Mouse (Mus musculus): ENCODE results near the gene Acap3. TPM values are rescaled to one million over a fixed set of nuclear protein-coding genes. Genes with fewer than 3 reads are reported as not detected.
A peak's percentile ranks its signal among the peaks of the same experiment; 100 is the strongest.

Acap3 gene
- polyA plus RNA-seq, 1 experiment from 2014 or later = 18.4 TPM

- Histone ChIP-seq H3K4me1 (ENCODE audit: control insufficient read depth, insufficient read depth, low read length) (peaks cover 6% of the 10 kb centered on the region), H3K27me3 (ENCODE audit: control insufficient read depth, insufficient read depth, low read length) (no peaks in the 10 kb centered on the region), H3K36me3 (ENCODE audit: control insufficient read depth, insufficient read depth, low read length) (peaks cover 6% of the 10 kb centered on the region), H3K4me3 (ENCODE audit: low read depth, low read length) (peak overlapping the region; percentile 77), H3K27ac (replicated peaks; ENCODE audit: low read depth, low read length) (no peak overlapping the region), H3K4me2 (ENCODE audit: low read depth, severe bottlenecking) (peak overlapping the region; percentile 96), H3K9ac (ENCODE audit: low read length) (peak overlapping the region; percentile 75), H3K9me3 (ENCODE audit: control insufficient read depth, low read length) (no peaks in the 10 kb centered on the region)
- no peak for DNase-seq (ENCODE audit: low spot score)
- ATAC-seq (ENCODE audit: insufficient number of reproducible peaks, low FRiP score, low TSS enrichment, low read depth) = peak; percentile 3
- WGBS = 13% methylated on average over 22 of the region's 22 CpGs
These were observed 22.9 kb upstream of the Acap3 start for GRCm38 (mm10) chr4:155868614-155869298.

- no peaks in the 10 kb centered on the region for H3K9me3 ChIP-seq (ENCODE audit: control insufficient read depth, low read length)
- peak within 1 kb of the TSS; percentile 77 for H3K4me3 ChIP-seq (ENCODE audit: low read depth, low read length)
- H3K4me1 ChIP-seq (ENCODE audit: control insufficient read depth, insufficient read depth, low read length) = peaks cover 6% of the 10 kb centered on the region
- H3K4me2 ChIP-seq (ENCODE audit: low read depth, severe bottlenecking) = peak within 1 kb of the TSS; percentile 96
- no peak within 1 kb of the TSS; the same call in 1 of the 2 replicates for H3K27ac ChIP-seq (replicated peaks; ENCODE audit: low read depth, low read length)
- ATAC-seq (ENCODE audit: insufficient number of reproducible peaks, low FRiP score, low TSS enrichment, low read depth) (peak; percentile 96), DNase-seq (ENCODE audit: low spot score) (peak; percentile 96)
- H3K36me3 ChIP-seq (ENCODE audit: control insufficient read depth, insufficient read depth, low read length) = peaks cover 8% of the 10 kb centered on the region
- H3K27me3 ChIP-seq (ENCODE audit: control insufficient read depth, insufficient read depth, low read length) = no peaks in the 10 kb centered on the region
- WGBS = under 1% methylated on average over 63 of the region's 63 CpGs
- H3K9ac ChIP-seq (ENCODE audit: low read length) = peak within 1 kb of the TSS; percentile 75
These were observed 22.1 kb upstream of the Acap3 start, which contains the start of the genes Cptp and Ints11 for GRCm38 (mm10) chr4:155869317-155870033. TSS of gene Cptp (minus strand) at chr4:155869440. TSS of gene Ints11 (plus strand) at chr4:155869546.

GRCm38 (mm10) chr4:155871404-155871803 is 20.2 kb upstream of the Acap3 start:
- ATAC-seq (ENCODE audit: insufficient number of reproducible peaks, low FRiP score, low TSS enrichment, low read depth) (no peak), DNase-seq (ENCODE audit: low spot score) (no peak)
- Histone ChIP-seq H3K4me2 (ENCODE audit: low read depth, severe bottlenecking) (no peak overlapping the region), H3K9me3 (ENCODE audit: control insufficient read depth, low read length) (no peaks in the 10 kb centered on the region), H3K36me3 (ENCODE audit: control insufficient read depth, insufficient read depth, low read length) (peaks cover 18% of the 10 kb centered on the region), H3K9ac (ENCODE audit: low read length) (no peak overlapping the region), H3K27ac (replicated peaks; ENCODE audit: low read depth, low read length) (no peak overlapping the region), H3K4me3 (ENCODE audit: low read depth, low read length) (no peak overlapping the region), H3K27me3 (ENCODE audit: control insufficient read depth, insufficient read depth, low read length) (no peaks in the 10 kb centered on the region), H3K4me1 (ENCODE audit: control insufficient read depth, insufficient read depth, low read length) (peaks cover 6% of the 10 kb centered on the region)
- WGBS = 95% methylated on average over 7 of the region's 7 CpGs

GRCm38 (mm10) chr4:155883587-155883986 is 8.0 kb upstream of the Acap3 start:
- Histone ChIP-seq H3K9me3 (ENCODE audit: control insufficient read depth, low read length) (no peaks in the 10 kb centered on the region), H3K27ac (replicated peaks; ENCODE audit: low read depth, low read length) (no peak overlapping the region), H3K9ac (ENCODE audit: low read length) (no peak overlapping the region), H3K36me3 (ENCODE audit: control insufficient read depth, insufficient read depth, low read length) (peaks cover 19% of the 10 kb centered on the region; the same call in 1 of the 2 replicates), H3K27me3 (ENCODE audit: control insufficient read depth, insufficient read depth, low read length) (no peaks in the 10 kb centered on the region), H3K4me1 (ENCODE audit: control insufficient read depth, insufficient read depth, low read length) (no peaks in the 10 kb centered on the region), H3K4me3 (ENCODE audit: low read depth, low read length) (no peak overlapping the region), H3K4me2 (ENCODE audit: low read depth, severe bottlenecking) (no peak overlapping the region)
- ATAC-seq (ENCODE audit: insufficient number of reproducible peaks, low FRiP score, low TSS enrichment, low read depth) = no peak
- 87% methylated on average over 3 of the region's 3 CpGs for WGBS
- DNase-seq (ENCODE audit: low spot score) = no peak

GRCm38 (mm10) chr4:155886330-155886729 is 5.3 kb upstream of the Acap3 start:
- WGBS = 92% methylated on average over 5 of the region's 5 CpGs
- Histone ChIP-seq H3K27me3 (ENCODE audit: control insufficient read depth, insufficient read depth, low read length) (no peaks in the 10 kb centered on the region), H3K4me3 (ENCODE audit: low read depth, low read length) (no peak overlapping the region), H3K9ac (ENCODE audit: low read length) (no peak overlapping the region), H3K4me2 (ENCODE audit: low read depth, severe bottlenecking) (no peak overlapping the region), H3K36me3 (ENCODE audit: control insufficient read depth, insufficient read depth, low read length) (peaks cover 26% of the 10 kb centered on the region; the same call in 1 of the 2 replicates), H3K27ac (replicated peaks; ENCODE audit: low read depth, low read length) (no peak overlapping the region), H3K4me1 (ENCODE audit: control insufficient read depth, insufficient read depth, low read length) (peaks cover 3% of the 10 kb centered on the region; the same call in 1 of the 2 replicates), H3K9me3 (ENCODE audit: control insufficient read depth, low read length) (no peaks in the 10 kb centered on the region)
- DNase-seq (ENCODE audit: low spot score) (no peak), ATAC-seq (ENCODE audit: insufficient number of reproducible peaks, low FRiP score, low TSS enrichment, low read depth) (no peak)

- no peak overlapping the region for H3K9ac ChIP-seq (ENCODE audit: low read length)
- ATAC-seq (ENCODE audit: insufficient number of reproducible peaks, low FRiP score, low TSS enrichment, low read depth) (no peak), DNase-seq (ENCODE audit: low spot score) (no peak)
- no peak overlapping the region for H3K4me3 ChIP-seq (ENCODE audit: low read depth, low read length)
- WGBS = 89% methylated on average over 10 of the region's 10 CpGs
- no peaks in the 10 kb centered on the region for H3K27me3 ChIP-seq (ENCODE audit: control insufficient read depth, insufficient read depth, low read length)
- H3K4me1 ChIP-seq (ENCODE audit: control insufficient read depth, insufficient read depth, low read length) = peaks cover 5% of the 10 kb centered on the region
- no peak overlapping the region for H3K27ac ChIP-seq (replicated peaks; ENCODE audit: low read depth, low read length)
- no peaks in the 10 kb centered on the region for H3K9me3 ChIP-seq (ENCODE audit: control insufficient read depth, low read length)
- no peak overlapping the region for H3K4me2 ChIP-seq (ENCODE audit: low read depth, severe bottlenecking)
- H3K36me3 ChIP-seq (ENCODE audit: control insufficient read depth, insufficient read depth, low read length) = peaks cover 26% of the 10 kb centered on the region; the same call in 1 of the 2 replicates
These were observed 3.9 kb upstream of the Acap3 start for GRCm38 (mm10) chr4:155887674-155888073.

- WGBS = 97% methylated on average over 9 of the region's 9 CpGs
- H3K36me3 ChIP-seq (ENCODE audit: control insufficient read depth, insufficient read depth, low read length) = peaks cover 26% of the 10 kb centered on the region; the same call in 1 of the 2 replicates
These were observed 3.4 kb upstream of the Acap3 start for GRCm38 (mm10) chr4:155888181-155888580.

GRCm38 (mm10) chr4:155889316-155889715 is 2.3 kb upstream of the Acap3 start:
- no peak overlapping the region for H3K4me3 ChIP-seq (ENCODE audit: low read depth, low read length)
- H3K9me3 ChIP-seq (ENCODE audit: control insufficient read depth, low read length) = no peaks in the 10 kb centered on the region
- DNase-seq (ENCODE audit: low spot score) (no peak), ATAC-seq (ENCODE audit: insufficient number of reproducible peaks, low FRiP score, low TSS enrichment, low read depth) (no peak)
- H3K4me1 ChIP-seq (ENCODE audit: control insufficient read depth, insufficient read depth, low read length) = peaks cover 17% of the 10 kb centered on the region
- H3K27me3 ChIP-seq (ENCODE audit: control insufficient read depth, insufficient read depth, low read length) = no peaks in the 10 kb centered on the region
- H3K27ac ChIP-seq (replicated peaks; ENCODE audit: low read depth, low read length) = no peak overlapping the region
- H3K4me2 ChIP-seq (ENCODE audit: low read depth, severe bottlenecking) = no peak overlapping the region
- no peak overlapping the region for H3K9ac ChIP-seq (ENCODE audit: low read length)
- WGBS = 85% methylated on average over 5 of the region's 5 CpGs
- H3K36me3 ChIP-seq (ENCODE audit: control insufficient read depth, insufficient read depth, low read length) = peaks cover 26% of the 10 kb centered on the region; the same call in 1 of the 2 replicates

More at GRCm38 (mm10) chr4:155888181-155888580, 3.4 kb upstream of the Acap3 start:
- Histone ChIP-seq H3K4me2 (ENCODE audit: low read depth, severe bottlenecking) (no peak overlapping the region), H3K4me1 (ENCODE audit: control insufficient read depth, insufficient read depth, low read length) (peaks cover 10% of the 10 kb centered on the region), H3K27ac (replicated peaks; ENCODE audit: low read depth, low read length) (no peak overlapping the region), H3K4me3 (ENCODE audit: low read depth, low read length) (no peak overlapping the region), H3K9ac (ENCODE audit: low read length) (no peak overlapping the region), H3K9me3 (ENCODE audit: control insufficient read depth, low read length) (no peaks in the 10 kb centered on the region), H3K27me3 (ENCODE audit: control insufficient read depth, insufficient read depth, low read length) (no peaks in the 10 kb centered on the region)
- DNase-seq (ENCODE audit: low spot score) = no peak
- ATAC-seq (ENCODE audit: insufficient number of reproducible peaks, low FRiP score, low TSS enrichment, low read depth) = no peak
